Mouse (Mus musculus): ENCODE results near the gene Slc6a18. TPM values are rescaled to one million over a fixed set of nuclear protein-coding genes. Genes with fewer than 3 reads are reported as not detected.

The Slc6a18 gene
- polyA plus RNA-seq, 1 experiment: not detected

- Histone ChIP-seq H3K4me3 (ENCODE audit: insufficient read depth, low read depth, low read length) (no peak overlapping the region), H3K27ac (replicated peaks; ENCODE audit: low read depth, low read length) (no peak overlapping the region)
These were observed 22.7 kb upstream of the Slc6a18 start for GRCm38 (mm10) chr13:73700554-73700953.

DNA sequence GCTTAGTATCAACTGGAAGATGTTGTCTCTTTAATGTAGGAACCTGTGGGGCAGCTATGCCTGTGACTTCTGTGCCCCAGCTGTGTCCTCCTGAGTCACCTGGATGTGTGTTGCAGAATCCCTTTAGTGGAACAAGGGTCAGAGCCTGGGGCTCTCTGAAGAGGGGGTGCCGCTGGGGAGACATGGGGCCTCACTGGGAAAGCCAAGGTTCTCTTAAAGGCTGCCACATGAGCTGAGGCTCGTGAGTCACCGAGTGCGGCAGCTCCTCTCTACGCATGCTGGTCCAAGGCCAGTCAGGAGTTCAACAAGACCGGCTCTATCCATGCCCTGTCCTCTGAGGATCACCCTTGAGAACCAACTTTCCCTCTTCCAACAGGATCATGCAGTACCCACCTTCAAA, 21.9 kb upstream of the Slc6a18 start:
- Histone ChIP-seq H3K4me1 (ENCODE audit: control insufficient read depth, insufficient read depth, insufficient read length, low read length) (0 out of 2 replicates have a peak, but pooled peaks cover 2% of the 10 kb centered on the region), H3K27ac (replicated peaks; ENCODE audit: low read depth, low read length) (no peak overlapping the region), H3K4me3 (ENCODE audit: insufficient read depth, low read depth, low read length) (no peak overlapping the region)

More at GRCm38 (mm10) chr13:73700554-73700953, 22.7 kb upstream of the Slc6a18 start:
- 0 out of 2 replicates have a peak, but pooled peaks cover 2% of the 10 kb centered on the region for H3K4me1 ChIP-seq (ENCODE audit: control insufficient read depth, insufficient read depth, insufficient read length, low read length)

DNA sequence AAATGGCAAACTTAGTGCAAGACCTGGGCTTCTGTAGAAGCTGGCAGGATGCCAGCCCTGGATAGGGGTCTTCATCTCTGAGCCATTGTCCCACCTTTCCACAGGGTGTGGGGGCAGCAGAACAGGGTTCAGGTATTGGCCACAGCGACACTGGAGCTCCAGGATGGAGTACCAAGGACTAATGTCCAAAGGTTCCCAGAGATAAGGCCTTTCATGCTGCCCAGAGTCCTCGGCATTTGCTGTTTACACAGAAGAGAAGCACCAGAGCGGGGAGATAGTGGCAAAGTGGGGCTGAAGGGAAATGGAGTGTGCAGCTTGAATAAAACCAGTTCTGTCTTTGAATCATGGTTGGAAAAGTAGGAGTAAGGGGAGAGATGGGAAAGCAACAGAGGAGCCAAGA, 18.7 kb upstream of the Slc6a18 start:
- no peak overlapping the region for H3K27ac ChIP-seq (replicated peaks; ENCODE audit: low read depth, low read length)
- no peak overlapping the region for H3K4me3 ChIP-seq (ENCODE audit: insufficient read depth, low read depth, low read length)
- 0 out of 2 replicates have a peak, but pooled peaks cover 2% of the 10 kb centered on the region for H3K4me1 ChIP-seq (ENCODE audit: control insufficient read depth, insufficient read depth, insufficient read length, low read length)

DNA sequence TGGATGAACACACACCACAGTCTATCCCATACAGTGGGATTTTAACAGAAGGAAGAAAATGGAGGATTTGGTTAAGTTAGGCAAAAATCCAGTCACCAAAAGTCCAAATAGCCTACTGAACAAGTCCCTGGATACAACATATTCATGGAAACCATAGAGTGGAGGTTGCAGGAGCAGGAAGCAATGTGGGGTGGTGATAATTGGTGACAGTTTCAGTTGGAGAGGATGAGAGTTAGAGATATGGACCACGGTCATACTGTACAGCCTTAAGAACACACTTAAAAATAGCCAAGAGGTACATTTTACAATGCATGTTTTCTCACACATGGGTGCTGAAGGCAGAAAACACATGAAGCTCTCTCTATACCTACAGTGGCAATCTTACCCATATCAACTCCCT, 17.1 kb upstream of the Slc6a18 start:
- Histone ChIP-seq H3K27ac (replicated peaks; ENCODE audit: low read depth, low read length) (no peak overlapping the region), H3K4me3 (ENCODE audit: insufficient read depth, low read depth, low read length) (no peak overlapping the region), H3K4me1 (ENCODE audit: control insufficient read depth, insufficient read depth, insufficient read length, low read length) (no peaks in the 10 kb centered on the region)

DNA sequence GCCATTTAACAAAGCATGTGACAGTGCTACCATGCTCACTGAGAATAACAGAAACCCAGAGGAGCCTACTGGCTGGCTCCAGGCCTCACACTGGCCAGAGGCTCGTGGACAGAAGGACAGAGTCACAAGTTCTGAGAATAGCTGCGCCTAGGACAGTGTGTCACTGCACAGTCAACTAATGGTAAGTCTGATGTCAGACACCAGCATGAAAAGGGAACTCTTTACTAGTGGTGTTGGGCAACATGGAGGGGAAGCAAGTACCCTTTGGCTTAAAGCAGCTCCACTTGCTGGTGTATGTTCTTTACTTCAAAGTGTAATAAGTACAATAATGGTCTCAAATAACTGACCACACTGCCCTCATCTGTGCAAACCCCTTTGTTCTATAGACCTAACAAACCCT, 15.5 kb upstream of the Slc6a18 start:
- no peak overlapping the region for H3K27ac ChIP-seq (replicated peaks; ENCODE audit: low read depth, low read length)
- no peak overlapping the region for H3K4me3 ChIP-seq (ENCODE audit: insufficient read depth, low read depth, low read length)
- no peaks in the 10 kb centered on the region for H3K4me1 ChIP-seq (ENCODE audit: control insufficient read depth, insufficient read depth, insufficient read length, low read length)

- no peaks in the 10 kb centered on the region for H3K4me1 ChIP-seq (ENCODE audit: control insufficient read depth, insufficient read depth, insufficient read length, low read length)
- no peak overlapping the region for H3K4me3 ChIP-seq (ENCODE audit: insufficient read depth, low read depth, low read length)
- H3K27ac ChIP-seq (replicated peaks; ENCODE audit: low read depth, low read length): no peak overlapping the region
These were observed 14.5 kb upstream of the Slc6a18 start for GRCm38 (mm10) chr13:73692249-73692868.

DNA sequence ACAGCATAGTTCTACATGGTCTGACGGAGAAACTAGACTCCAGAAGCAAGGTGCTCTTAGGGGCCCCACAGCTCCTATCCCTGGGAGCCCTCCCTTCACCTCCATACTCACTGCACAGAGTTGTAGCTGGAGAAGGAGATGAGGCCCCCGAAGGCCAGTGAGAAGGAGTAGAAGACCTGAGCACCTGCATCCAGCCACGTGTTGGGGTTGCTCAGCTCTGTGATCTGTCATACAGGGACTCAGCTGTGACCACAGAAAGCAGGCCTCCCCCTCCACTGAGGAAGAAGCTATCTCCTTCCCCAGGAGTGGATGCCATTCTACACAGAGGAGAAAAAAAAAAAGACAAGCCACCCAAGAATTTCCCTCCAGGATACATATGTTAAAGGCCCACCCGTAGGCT, 11.1 kb upstream of the Slc6a18 start:
- H3K27ac ChIP-seq (replicated peaks; ENCODE audit: low read depth, low read length): no peak overlapping the region
- H3K4me3 ChIP-seq (ENCODE audit: insufficient read depth, low read depth, low read length): no peak overlapping the region
- peaks cover 3% of the 10 kb centered on the region; the same call in 1 of the 2 replicates for H3K4me1 ChIP-seq (ENCODE audit: control insufficient read depth, insufficient read depth, insufficient read length, low read length)

DNA sequence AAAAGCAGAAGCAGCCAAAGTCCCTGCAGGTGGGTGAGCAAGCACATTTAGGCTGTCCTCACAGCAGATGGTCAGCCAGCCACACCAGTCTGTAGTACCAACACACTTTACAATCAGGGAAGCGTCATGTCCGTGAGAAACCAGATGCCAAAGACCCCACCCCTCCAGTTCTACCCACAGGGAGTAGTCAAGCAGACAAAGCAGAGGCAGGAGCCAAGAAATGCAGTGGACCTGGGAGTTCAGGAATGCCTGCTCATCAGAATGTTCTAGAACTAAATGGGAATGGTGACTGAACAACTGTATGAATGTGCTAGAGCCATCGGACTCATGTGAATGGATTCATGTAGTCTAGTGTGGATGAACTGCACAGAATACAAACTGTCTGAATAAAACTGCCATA, 9.8 kb upstream of the Slc6a18 start:
- Histone ChIP-seq H3K4me3 (ENCODE audit: insufficient read depth, low read depth, low read length) (no peak overlapping the region), H3K4me1 (ENCODE audit: control insufficient read depth, insufficient read depth, insufficient read length, low read length) (peaks cover 6% of the 10 kb centered on the region; the same call in 1 of the 2 replicates), H3K27ac (replicated peaks; ENCODE audit: low read depth, low read length) (no peak overlapping the region)

GRCm38 (mm10) chr13:73685502-73685901, 7.7 kb upstream of the Slc6a18 start:
- Histone ChIP-seq H3K4me3 (ENCODE audit: insufficient read depth, low read depth, low read length) (no peak overlapping the region), H3K4me1 (ENCODE audit: control insufficient read depth, insufficient read depth, insufficient read length, low read length) (peaks cover 6% of the 10 kb centered on the region; the same call in 1 of the 2 replicates), H3K27ac (replicated peaks; ENCODE audit: low read depth, low read length) (no peak overlapping the region)

- H3K4me1 ChIP-seq (ENCODE audit: control insufficient read depth, insufficient read depth, insufficient read length, low read length): peaks cover 6% of the 10 kb centered on the region; the same call in 1 of the 2 replicates
- no peak overlapping the region for H3K4me3 ChIP-seq (ENCODE audit: insufficient read depth, low read depth, low read length)
- H3K27ac ChIP-seq (replicated peaks; ENCODE audit: low read depth, low read length): peak overlapping the region; percentile 99
These were observed 6.6 kb upstream of the Slc6a18 start for GRCm38 (mm10) chr13:73684412-73684811.

DNA sequence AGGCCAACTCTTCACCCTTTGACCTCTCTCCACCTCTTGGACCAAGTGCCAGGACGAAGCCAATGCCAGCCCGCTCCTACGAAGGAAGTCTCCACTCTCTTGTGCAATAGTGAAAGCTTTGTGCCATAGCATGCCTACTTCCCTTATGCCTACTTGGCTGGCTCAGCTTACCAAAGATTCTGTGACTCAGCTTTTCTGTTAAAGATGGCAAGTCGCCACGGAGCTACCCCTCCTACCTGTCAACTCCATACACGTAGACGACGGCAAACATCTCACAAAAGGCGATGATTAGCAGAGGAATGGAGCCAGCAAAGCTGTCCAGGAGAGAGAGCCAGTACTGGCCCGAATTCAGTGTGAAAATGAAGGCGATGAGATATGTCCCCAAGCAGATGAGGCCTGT, 5.9 kb upstream of the Slc6a18 start:
- Histone ChIP-seq H3K4me1 (ENCODE audit: control insufficient read depth, insufficient read depth, insufficient read length, low read length) (peaks cover 6% of the 10 kb centered on the region; the same call in 1 of the 2 replicates), H3K4me3 (ENCODE audit: insufficient read depth, low read depth, low read length) (no peak overlapping the region), H3K27ac (replicated peaks; ENCODE audit: low read depth, low read length) (peak overlapping the region; percentile 99)

GRCm38 (mm10) chr13:73682226-73682625, 4.4 kb upstream of the Slc6a18 start:
- Histone ChIP-seq H3K4me1 (ENCODE audit: control insufficient read depth, insufficient read depth, insufficient read length, low read length) (peaks cover 6% of the 10 kb centered on the region; the same call in 1 of the 2 replicates), H3K27ac (replicated peaks; ENCODE audit: low read depth, low read length) (no peak overlapping the region), H3K4me3 (ENCODE audit: insufficient read depth, low read depth, low read length) (no peak overlapping the region)

GRCm38 (mm10) chr13:73680394-73680793, 2.6 kb upstream of the Slc6a18 start:
- Histone ChIP-seq H3K4me1 (ENCODE audit: control insufficient read depth, insufficient read depth, insufficient read length, low read length) (peaks cover 6% of the 10 kb centered on the region; the same call in 1 of the 2 replicates), H3K27ac (replicated peaks; ENCODE audit: low read depth, low read length) (no peak overlapping the region), H3K4me3 (ENCODE audit: insufficient read depth, low read depth, low read length) (no peak overlapping the region)

GRCm38 (mm10) chr13:73679311-73679710, 1.5 kb upstream of the Slc6a18 start:
- H3K4me3 ChIP-seq (ENCODE audit: insufficient read depth, low read depth, low read length): no peak overlapping the region
- peaks cover 6% of the 10 kb centered on the region; the same call in 1 of the 2 replicates for H3K4me1 ChIP-seq (ENCODE audit: control insufficient read depth, insufficient read depth, insufficient read length, low read length)
- H3K27ac ChIP-seq (replicated peaks; ENCODE audit: low read depth, low read length): no peak overlapping the region

DNA sequence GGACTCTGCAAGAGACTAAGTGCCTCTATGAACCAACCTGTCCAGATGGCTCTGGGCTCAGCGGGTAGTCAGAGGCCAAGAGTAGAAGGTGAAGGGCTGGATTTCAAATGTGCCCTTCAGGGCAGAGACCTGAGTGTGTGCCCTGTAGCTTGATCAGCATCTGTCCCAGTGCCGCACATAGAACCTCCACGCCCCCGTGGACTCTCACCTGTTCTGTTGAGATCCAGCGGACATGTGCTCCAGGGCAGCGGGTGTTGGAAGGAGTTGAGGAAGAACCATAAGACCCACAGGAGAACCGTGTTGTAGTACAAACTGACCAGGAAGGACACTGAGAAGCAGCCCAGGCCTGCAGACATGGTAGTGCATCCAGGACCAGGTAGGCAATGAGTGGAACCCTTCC, 2.7 kb downstream of the Slc6a18 start:
- H3K27ac ChIP-seq (replicated peaks; ENCODE audit: low read depth, low read length): no peak overlapping the region

DNA sequence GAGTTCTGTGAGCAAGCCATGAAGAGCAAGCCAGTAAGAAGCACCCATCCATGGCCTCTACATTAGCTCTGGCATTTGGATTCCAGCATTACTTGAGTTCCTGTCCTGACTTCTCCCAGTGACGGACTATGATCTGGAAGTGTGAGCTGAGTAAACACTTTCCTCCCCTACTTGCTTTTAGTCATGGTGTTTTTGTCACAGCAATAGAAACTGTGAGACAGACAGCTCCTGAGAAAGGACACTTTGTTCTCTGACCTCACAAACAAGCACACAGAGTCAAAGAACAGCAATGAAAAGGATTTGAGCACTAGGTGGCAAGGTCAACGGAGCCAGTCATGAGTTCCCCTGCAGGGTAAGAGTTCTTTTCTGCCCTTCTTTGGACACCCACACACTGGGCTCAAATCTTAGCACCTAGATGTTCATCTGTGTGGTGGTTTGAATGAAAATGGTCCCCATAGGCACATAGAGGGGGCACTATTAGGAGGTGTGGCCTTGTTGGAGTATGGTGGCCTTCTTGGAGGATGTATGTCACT, 17.6 kb downstream of the Slc6a18 start:
- no peaks in the 10 kb centered on the region for H3K4me1 ChIP-seq (ENCODE audit: control insufficient read depth, insufficient read depth, insufficient read length, low read length)
- H3K27ac ChIP-seq (replicated peaks; ENCODE audit: low read depth, low read length): no peak overlapping the region
- H3K4me3 ChIP-seq (ENCODE audit: insufficient read depth, low read depth, low read length): no peak overlapping the region

More for the DNA sequence above, 2.7 kb downstream of the Slc6a18 start:
- no peak overlapping the region for H3K4me3 ChIP-seq (ENCODE audit: insufficient read depth, low read depth, low read length)
- H3K4me1 ChIP-seq (ENCODE audit: control insufficient read depth, insufficient read depth, insufficient read length, low read length): no peaks in the 10 kb centered on the region

All from brown adipose tissue, adult 24 weeks (tissue).